Mouse (Mus musculus) ovary, postnatal 36 days (tissue): ENCODE measurements around the gene Gm8206.
A peak's percentile ranks its signal among the peaks of the same experiment; 100 is the strongest.
"Not testable (repeated sequence)": the region's sequence is repeated elsewhere in the genome, so short reads cannot be mapped to it uniquely, and the experiment has no call there.

Experiments used
- DNase-seq: peaks from one replicate; pipeline ENCODE4 v3.0.0; 2022; ENCODE audit warnings: low spot score, mixed read lengths

Gm8206 gene

DNA sequence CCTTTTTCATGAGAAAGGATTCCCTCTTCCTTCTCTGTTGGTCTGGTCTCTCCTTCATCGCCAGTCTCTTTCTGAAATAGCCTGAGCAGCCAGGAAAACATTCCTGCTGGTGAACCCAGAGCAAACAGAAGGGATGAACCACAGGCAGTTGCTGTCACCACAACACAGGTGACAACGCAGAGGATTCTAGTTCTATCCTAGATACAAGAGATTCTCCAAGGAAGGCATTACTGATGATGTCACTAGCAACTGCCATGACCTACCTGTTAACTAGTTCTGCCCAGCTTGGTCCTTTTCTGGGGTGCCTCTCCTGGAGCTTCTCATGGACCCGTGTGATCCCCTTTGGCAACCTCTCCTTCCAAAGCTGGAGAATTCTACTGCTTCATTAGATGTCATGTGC lies at the start of gene Gm8206:
Gene Gm8206 (minus strand): TSS at position 101 of the 400 bp plus-strand sequence.
- DNase-seq, result not testable (repeated sequence)

DNA sequence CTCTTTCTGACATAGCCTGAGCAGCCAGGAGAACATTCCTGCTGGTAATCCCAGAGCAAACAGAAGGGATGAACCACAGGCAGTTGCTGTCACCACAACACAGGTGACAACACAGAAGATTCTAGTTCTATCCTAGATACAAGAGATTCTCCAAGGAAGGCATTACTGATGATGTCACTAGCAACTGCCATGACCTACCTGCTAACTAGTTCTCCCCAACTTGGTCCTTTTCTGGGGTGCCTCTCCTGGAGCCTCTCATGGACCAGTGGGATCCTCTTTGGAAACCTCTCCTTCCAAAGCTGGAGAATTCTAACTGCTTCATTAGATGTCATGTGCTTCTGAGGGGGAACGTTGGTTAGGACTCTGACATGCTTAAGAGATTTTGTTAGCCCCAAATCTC lies 32.0 kb upstream of the Gm8206 start, which contains the start of gene Gm3476:
Gene Gm3476 (minus strand): TSS at position 101 of the 400 bp plus-strand sequence.
- DNase-seq, result not testable (repeated sequence)

DNA sequence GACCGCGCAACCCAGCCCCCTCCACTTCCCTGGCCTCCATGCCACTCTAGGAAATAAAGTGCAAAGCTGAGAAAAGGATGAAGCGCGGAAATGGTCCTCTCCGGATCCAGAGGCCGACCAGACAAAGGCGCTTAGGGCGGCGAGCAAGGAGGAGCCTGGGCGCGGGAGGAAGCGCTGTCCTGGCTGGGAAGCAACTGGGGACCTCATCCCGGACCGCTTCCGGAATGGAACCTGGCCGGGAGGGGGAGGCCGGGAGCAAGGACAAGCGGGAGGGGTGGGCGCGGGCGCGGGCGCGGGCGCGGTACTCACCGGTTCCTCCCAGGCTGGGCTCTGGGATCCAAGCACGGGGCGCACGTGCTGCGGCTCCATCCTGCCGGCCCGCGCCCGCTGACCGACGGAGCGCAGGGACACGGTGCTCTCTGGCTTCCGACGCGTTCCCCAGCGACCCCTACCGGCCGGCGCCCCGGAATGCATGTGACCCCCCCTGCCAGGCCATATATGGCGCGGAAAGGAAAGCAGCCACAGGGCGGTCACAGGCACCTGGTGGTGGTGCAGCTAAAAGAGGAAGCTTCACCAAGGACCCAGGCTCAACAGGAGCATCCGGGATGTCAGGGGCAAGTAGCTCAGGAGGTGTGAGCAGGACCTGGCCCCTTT lies 14.7 kb upstream of the Gm8206 start, which contains the start of gene Gm3468:
Gene Gm3468 (minus strand): TSS at position 394 of the 654 bp plus-strand sequence.
- DNase-seq, result peak; percentile 19

DNA sequence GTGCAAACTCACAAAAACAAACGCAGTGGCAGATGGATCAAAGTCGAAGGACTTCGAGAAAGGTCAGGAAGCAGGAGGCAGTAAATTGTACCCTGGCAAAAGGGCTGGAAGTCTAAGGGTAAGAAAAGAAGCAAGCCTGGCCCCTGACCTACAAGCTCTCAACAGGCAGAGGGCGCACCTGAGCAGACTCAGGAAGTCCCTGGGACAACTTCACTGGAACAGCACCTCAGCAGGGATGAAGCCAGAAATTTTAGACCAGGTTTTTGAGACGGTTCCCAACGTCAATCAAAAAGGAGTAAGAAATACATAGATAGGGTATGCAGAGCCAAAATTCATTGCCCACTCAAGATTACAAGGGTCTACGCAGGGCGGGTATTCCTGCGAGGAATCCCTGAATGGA lies 13.8 kb upstream of the Gm8206 start:
- DNase-seq, result not testable (repeated sequence)

DNA sequence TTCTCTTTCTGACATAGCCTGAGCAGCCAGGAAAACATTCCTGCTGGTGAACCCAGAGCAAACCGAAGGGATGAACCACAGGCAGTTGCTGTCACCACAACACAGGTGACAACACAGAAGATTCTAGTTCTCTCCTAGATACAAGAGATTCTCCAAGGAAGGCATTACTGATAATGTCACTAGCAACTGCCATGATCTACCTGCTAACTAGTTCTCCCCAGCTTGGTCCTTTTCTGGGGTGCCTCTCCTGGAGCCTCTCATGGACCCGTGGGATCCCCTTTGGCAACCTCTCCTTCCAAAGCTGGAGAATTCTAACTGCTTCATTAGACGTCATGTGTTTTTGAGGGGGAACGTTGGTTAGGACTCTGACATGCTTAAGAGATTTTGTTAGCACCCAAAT lies 35.6 kb downstream of the Gm8206 start, which contains the start of gene Gm6337:
Gene Gm6337 (minus strand): TSS at position 101 of the 400 bp plus-strand sequence.
- not testable (repeated sequence) for DNase-seq

DNA sequence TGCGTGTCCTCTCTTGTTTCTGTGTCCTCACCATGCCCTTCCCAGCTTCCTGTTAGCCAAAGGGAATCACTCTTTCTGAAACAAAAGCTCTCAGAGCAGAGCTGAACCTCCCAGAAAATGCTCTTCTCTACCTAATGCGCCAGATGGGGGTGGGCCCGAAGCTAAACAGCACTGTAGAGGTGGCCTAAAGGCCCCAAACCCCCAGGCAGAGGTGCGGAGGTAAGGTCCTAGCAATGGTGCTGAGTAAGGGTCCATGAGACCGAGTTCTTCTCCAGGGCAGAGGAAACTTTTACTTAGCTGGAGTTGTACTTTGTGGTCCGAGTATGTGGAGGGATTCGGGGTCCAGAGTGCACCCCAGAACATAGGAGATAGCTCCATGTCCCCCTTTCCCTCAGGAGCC lies 106.6 kb downstream of the Gm8206 start:
- DNase-seq, result peak; percentile 4

DNA sequence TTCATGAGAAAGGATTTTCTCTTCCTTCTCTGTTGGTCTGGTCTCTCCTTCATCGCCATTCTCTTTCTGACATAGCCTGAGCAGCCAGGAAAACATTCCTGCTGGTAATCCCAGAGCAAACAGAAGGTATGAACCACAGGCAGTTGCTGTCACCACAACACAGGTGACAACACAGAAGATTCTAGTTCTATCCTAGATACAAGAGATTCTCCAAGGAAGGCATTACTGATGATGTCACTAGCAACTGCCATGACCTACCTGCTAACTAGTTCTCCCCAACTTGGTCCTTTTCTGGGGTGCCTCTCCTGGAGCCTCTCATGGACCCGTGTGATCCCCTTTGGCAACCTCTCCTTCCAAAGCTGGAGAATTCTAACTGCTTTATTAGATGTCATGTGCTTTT lies 114.7 kb downstream of the Gm8206 start, which contains the start of gene Gm3453:
Gene Gm3453 (minus strand): TSS at position 101 of the 400 bp plus-strand sequence.
- DNase-seq, result not testable (repeated sequence)
